Mouse (Mus musculus) kidney, embryonic 15.5 days (tissue): ENCODE data around the gene Gm10320. TPM values are rescaled to one million over a fixed set of nuclear protein-coding genes. Genes with fewer than 3 reads are reported as not detected.

Experiments
- ATAC-seq: fragments of 200-750 bp; cut with Nextera tagmentation; replicated peaks from 2 replicates; pipeline ENCODE4 v1.8.0; 2017; ENCODE audit warnings: moderate TSS enrichment; ENCODE audit not compliant: low FRiP score
- H3K27ac ChIP-seq: fragments of 300-500 bp; sonication (generic); 2 replicates; pipeline ENCODE4 v1.5.1; 2015; ENCODE audit warnings: mild to moderate bottlenecking, inconsistent platforms
- H3K27me3 ChIP-seq: fragments of 300-500 bp; sonication (generic); 2 replicates; pipeline ENCODE4 v1.6.1; 2015; ENCODE audit warnings: inconsistent platforms
- H3K36me3 ChIP-seq: fragments of 300-500 bp; sonication (generic); 2 replicates; pipeline ENCODE4 v1.6.1; 2015; ENCODE audit warnings: inconsistent platforms
- H3K4me1 ChIP-seq: fragments of 300-500 bp; sonication (generic); 2 replicates; pipeline ENCODE4 v1.6.1; 2015; ENCODE audit warnings: inconsistent platforms
- H3K4me2 ChIP-seq: fragments of 300-500 bp; sonication (generic); 2 replicates; pipeline ENCODE4 v1.6.1; 2015; ENCODE audit warnings: moderate library complexity, mild to moderate bottlenecking, inconsistent platforms
- H3K4me3 ChIP-seq: fragments of 300-500 bp; sonication (generic); replicated peaks from 2 replicates; pipeline ENCODE4 v1.5.1; 2015; ENCODE audit warnings: mild to moderate bottlenecking, inconsistent platforms
- H3K9ac ChIP-seq: fragments of 300-500 bp; sonication (generic); 2 replicates; pipeline ENCODE4 v1.6.1; 2015; ENCODE audit warnings: mild to moderate bottlenecking, inconsistent platforms
- H3K9me3 ChIP-seq: fragments of 300-500 bp; sonication (generic); replicated peaks from 2 replicates; pipeline ENCODE4 v1.6.1; 2016; ENCODE audit warnings: inconsistent platforms
- WGBS: fragments of 180-500 bp; shearing (Covaris S2); methylation state at CpG from one replicate; pipeline ENCODE4 v1.1.7; 2015; ENCODE audit warnings: mixed read lengths; 5-methylcytosine and 5-hydroxymethylcytosine counted together
- polyA plus RNA-seq: library from polyadenylated mRNA; unstranded; fragments of >200 nt; fragmentation: Nextera tagmentation; extraction: Ambion mirVana; gene quantifications from 2 replicates; pipeline ENCODE4 v1.2.1, GENCODE M21; 2015

The Gm10320 gene
- polyA plus RNA-seq, 1 experiment from 2014 or later, result 1.1 TPM

GRCm38 (mm10) chr13:98453146-98453545 lies 38.7 kb downstream of the Gm10320 start:
- H3K27me3 ChIP-seq, result peaks cover 4% of the 10 kb centered on the region; the same call in 1 of the 2 replicates
- no peak overlapping the region for H3K4me3 ChIP-seq
- 0 out of 2 replicates have a peak, but pooled peaks cover 8% of the 10 kb centered on the region for H3K9me3 ChIP-seq
- WGBS, result 57% methylated on average over 4 of the region's 4 CpGs
- no peak overlapping the region for H3K9ac ChIP-seq
- H3K4me2 ChIP-seq, result no peak overlapping the region
- ATAC-seq, result no peak
- no peaks in the 10 kb centered on the region for H3K4me1 ChIP-seq
- no peak overlapping the region for H3K27ac ChIP-seq
- no peaks in the 10 kb centered on the region for H3K36me3 ChIP-seq

- Histone ChIP-seq H3K27me3 (peaks cover 4% of the 10 kb centered on the region; the same call in 1 of the 2 replicates), H3K9me3 (0 out of 2 replicates have a peak, but pooled peaks cover 8% of the 10 kb centered on the region), H3K36me3 (no peaks in the 10 kb centered on the region), H3K4me1 (no peaks in the 10 kb centered on the region), H3K4me3 (no peak overlapping the region), H3K9ac (no peak overlapping the region), H3K4me2 (no peak overlapping the region), H3K27ac (no peak overlapping the region)
- no peak for ATAC-seq
These were observed 43.1 kb downstream of the Gm10320 start for GRCm38 (mm10) chr13:98448696-98449095.

GRCm38 (mm10) chr13:98447741-98448140 lies 44.1 kb downstream of the Gm10320 start:
- WGBS, result 89% methylated on average over 6 of the region's 6 CpGs
- 0 out of 2 replicates have a peak, but pooled peaks cover 8% of the 10 kb centered on the region for H3K9me3 ChIP-seq
- no peak overlapping the region for H3K4me2 ChIP-seq
- H3K27ac ChIP-seq, result no peak overlapping the region
- H3K36me3 ChIP-seq, result no peaks in the 10 kb centered on the region
- H3K4me3 ChIP-seq, result no peak overlapping the region
- H3K27me3 ChIP-seq, result peaks cover 4% of the 10 kb centered on the region; the same call in 1 of the 2 replicates
- no peak for ATAC-seq
- H3K4me1 ChIP-seq, result no peaks in the 10 kb centered on the region
- H3K9ac ChIP-seq, result no peak overlapping the region

GRCm38 (mm10) chr13:98445391-98446125 lies 46.2 kb downstream of the Gm10320 start:
- H3K4me2 ChIP-seq, result no peak overlapping the region
- no peak for ATAC-seq
- H3K27me3 ChIP-seq, result peaks cover 2% of the 10 kb centered on the region; the same call in 1 of the 2 replicates
- no peak overlapping the region for H3K9ac ChIP-seq
- H3K4me3 ChIP-seq, result no peak overlapping the region
- H3K27ac ChIP-seq, result no peak overlapping the region
- 80% methylated on average over 7 of the region's 7 CpGs for WGBS
- no peaks in the 10 kb centered on the region for H3K36me3 ChIP-seq
- peaks cover 4% of the 10 kb centered on the region; the same call in 1 of the 2 replicates for H3K4me1 ChIP-seq
- H3K9me3 ChIP-seq, result no peaks in the 10 kb centered on the region

GRCm38 (mm10) chr13:98441001-98441400 lies 50.8 kb downstream of the Gm10320 start:
- WGBS, result 69% methylated on average over 4 of the region's 4 CpGs
- Histone ChIP-seq H3K4me2 (peak overlapping the region; percentile 20), H3K4me3 (no peak overlapping the region), H3K9ac (no peak overlapping the region), H3K27ac (peak overlapping the region; percentile 34; the same call in 1 of the 2 replicates), H3K27me3 (no peaks in the 10 kb centered on the region; the same call in 1 of the 2 replicates), H3K36me3 (no peaks in the 10 kb centered on the region), H3K4me1 (peaks cover 13% of the 10 kb centered on the region; the same call in 1 of the 2 replicates), H3K9me3 (no peaks in the 10 kb centered on the region)
- no peak for ATAC-seq

- no peaks in the 10 kb centered on the region; the same call in 1 of the 2 replicates for H3K27me3 ChIP-seq
- H3K4me1 ChIP-seq, result peaks cover 13% of the 10 kb centered on the region; the same call in 1 of the 2 replicates
- H3K4me3 ChIP-seq, result no peak overlapping the region
- WGBS, result 23% methylated on average over 13 of the region's 13 CpGs
- peak overlapping the region; percentile 20 for H3K4me2 ChIP-seq
- peak overlapping the region; percentile 34; the same call in 1 of the 2 replicates for H3K27ac ChIP-seq
- H3K9ac ChIP-seq, result no peak overlapping the region
- H3K9me3 ChIP-seq, result no peaks in the 10 kb centered on the region
- no peaks in the 10 kb centered on the region for H3K36me3 ChIP-seq
- ATAC-seq, result peak; percentile 83
These were observed 51.4 kb downstream of the Gm10320 start for GRCm38 (mm10) chr13:98440293-98440952.

Other genes with a start within 250 kb of the Gm10320 start
- 33.7 and 36.7 TPM in 2 replicates for gene Utp15, start 229.0 kb downstream of the Gm10320 start, polyA plus RNA-seq
- gene Ankra2, start 228.9 kb downstream of the Gm10320 start, polyA plus RNA-seq, result 15.0 and 15.7 TPM in 2 replicates
- gene Gm21976, start 212.1 kb downstream of the Gm10320 start, polyA plus RNA-seq, result not detected in 2 replicates
- 689 and 781 TPM in 2 replicates for gene Btf3, start 175.0 kb downstream of the Gm10320 start, polyA plus RNA-seq
- 4.7 and 5.0 TPM in 2 replicates for gene Foxd1, start 137.8 kb downstream of the Gm10320 start, polyA plus RNA-seq
- 21.1 and 22.4 TPM in 2 replicates for gene Tmem174, start 145.4 kb upstream of the Gm10320 start, polyA plus RNA-seq
- gene Tmem171, start 202.8 kb upstream of the Gm10320 start, polyA plus RNA-seq, result 6.5 and 8.0 TPM in 2 replicates